Mouse (Mus musculus) cortical plate, adult 2 months (tissue): ENCODE measurements around the gene Efna5.

Source experiments
- CTCF ChIP-seq: fragments of 200-500 bp; IDR thresholded peaks from 2 replicates; pipeline ENCODE4 v1.5.1; 2011; ENCODE audit warnings: mild to moderate bottlenecking, control low read depth, low read length; ENCODE audit not compliant: insufficient read depth; ENCODE audit errors: extremely low read depth
- POLR2A ChIP-seq: fragments of 200-500 bp; IDR thresholded peaks from 2 replicates; pipeline ENCODE4 v1.6.1; 2011; ENCODE audit warnings: mild to moderate bottlenecking, low read length, control low read depth; ENCODE audit not compliant: insufficient read depth; ENCODE audit errors: extremely low read depth

DNA sequence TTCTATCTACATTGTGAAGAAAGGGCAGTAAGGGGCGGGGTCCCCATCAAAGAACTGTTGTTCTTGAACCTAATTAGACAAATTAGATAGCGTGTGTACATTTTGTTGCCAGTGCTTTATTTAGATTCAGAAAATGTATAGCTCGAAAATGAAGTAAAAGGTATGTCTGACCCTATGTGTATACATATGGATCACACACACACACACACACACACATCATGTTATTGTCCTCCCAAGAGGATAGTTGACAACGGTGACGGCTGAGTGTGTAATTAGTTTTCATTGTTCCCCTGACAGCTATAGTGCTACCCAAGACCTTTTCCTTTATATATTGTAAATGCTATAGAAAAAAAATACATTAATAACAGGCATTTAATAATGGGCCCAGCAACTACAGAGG, 10.7 kb downstream of the Efna5 start:
- TF ChIP-seq POLR2A: no peak
- TF ChIP-seq CTCF: no peak
